ENCODE assay signal across 7 mouse cellular contexts in genomic region chr19:36554046-36554784, GRCm38 (mm10). TPM values are rescaled to one million over a fixed set of nuclear protein-coding genes. Genes with fewer than 3 reads are reported as not detected.
DNase-seq lines count a peak whose midpoint lies in the region; ATAC-seq and TF ChIP-seq lines count a peak whose summit lies in the region.

Gene Hectd2, plus strand, starts transcription at chr19:36554639.

- H3K36me3 ChIP-seq in intestine, embryonic 15.5 days: no peaks in the 10 kb centered on the region
- H3K36me3 ChIP-seq in limb, embryonic 11.5 days (ENCODE audit: control insufficient read depth, insufficient read depth, low read length): no peaks in the 10 kb centered on the region
- H3K36me3 ChIP-seq in midbrain, embryonic 12.5 days: no peaks in the 10 kb centered on the region
- no peaks in the 10 kb centered on the region for H3K36me3 ChIP-seq in small intestine, adult 2 months (ENCODE audit: control insufficient read depth, insufficient read depth, low read length)

- H3K27ac ChIP-seq in intestine, embryonic 15.5 days: peak within 1 kb of the TSS; percentile 73
- no peak within 1 kb of the TSS for H3K27ac ChIP-seq in limb, embryonic 11.5 days (replicated peaks; ENCODE audit: low read depth, low read length)
- peak within 1 kb of the TSS; percentile 88 for H3K27ac ChIP-seq in midbrain, embryonic 12.5 days (replicated peaks)
- peak within 1 kb of the TSS; percentile 19; the same call in 1 of the 2 replicates for H3K27ac ChIP-seq in small intestine, adult 2 months (ENCODE audit: insufficient read depth, low read depth, low read length)

- H3K4me3 ChIP-seq in intestine, embryonic 15.5 days (replicated peaks): peak within 1 kb of the TSS; percentile 82
- H3K4me3 ChIP-seq in limb, embryonic 11.5 days (ENCODE audit: low read depth, low read length): peak within 1 kb of the TSS; percentile 67
- H3K4me3 ChIP-seq in midbrain, embryonic 12.5 days: peak within 1 kb of the TSS; percentile 78
- H3K4me3 ChIP-seq in small intestine, adult 2 months (ENCODE audit: low read depth, low read length): peak within 1 kb of the TSS; percentile 96

- H3K4me2 ChIP-seq in intestine, embryonic 15.5 days (replicated peaks): peak within 1 kb of the TSS; percentile 97
- peak within 1 kb of the TSS; percentile 94 for H3K4me2 ChIP-seq in limb, embryonic 11.5 days (ENCODE audit: low read depth, severe bottlenecking)
- peak within 1 kb of the TSS; percentile 92 for H3K4me2 ChIP-seq in midbrain, embryonic 12.5 days (replicated peaks)

- WGBS in intestine, embryonic 15.5 days: under 1% methylated on average over 51 of the region's 92 CpGs
- WGBS in limb, embryonic 11.5 days: under 1% methylated on average over 38 of the region's 92 CpGs
- WGBS in midbrain, embryonic 12.5 days: 0% methylated on average over 47 of the region's 92 CpGs
- 12% methylated on average over 92 of the region's 92 CpGs for WGBS in small intestine, adult 2 months

- DNase-seq in adrenal gland, adult 2 months: peak; percentile 74
- peak; percentile 75 for DNase-seq in embryo, embryonic 10.5 days (ENCODE audit: low spot score)
- DNase-seq in gastrocnemius, postnatal 36 days: peak; percentile 39 to 57
- DNase-seq in limb, embryonic 11.5 days (ENCODE audit: low spot score): peak; percentile 69

- peak within 1 kb of the TSS; percentile 93 for H3K9ac ChIP-seq in intestine, embryonic 15.5 days
- peak within 1 kb of the TSS; percentile 87 for H3K9ac ChIP-seq in limb, embryonic 11.5 days (ENCODE audit: low read length)
- H3K9ac ChIP-seq in midbrain, embryonic 12.5 days (replicated peaks): peak within 1 kb of the TSS; percentile 82

- no peak for TF ChIP-seq CTCF in small intestine, adult 2 months (IDR thresholded peaks at IDR 0.05; ENCODE audit: extremely low read depth, insufficient read length, insufficient replicate concordance, low read depth, low read length)

- TF ChIP-seq POLR2A in small intestine, adult 2 months (IDR thresholded peaks at IDR 0.05; ENCODE audit: low read depth, low read length): no peak

- intact Hi-C loops in gastrocnemius, postnatal 36 days (cut with DNase I): no loop called here

- no peaks in the 10 kb centered on the region for H3K27me3 ChIP-seq in intestine, embryonic 15.5 days (replicated peaks)
- H3K27me3 ChIP-seq in limb, embryonic 11.5 days (ENCODE audit: control insufficient read depth, insufficient read depth, low read length): 0 out of 2 replicates have a peak, but pooled peaks cover 4% of the 10 kb centered on the region
- peaks cover 6% of the 10 kb centered on the region for H3K27me3 ChIP-seq in midbrain, embryonic 12.5 days
- H3K27me3 ChIP-seq in small intestine, adult 2 months (ENCODE audit: control insufficient read depth, insufficient read depth, low read length): no peaks in the 10 kb centered on the region; the same call in 1 of the 2 replicates

- H3K4me1 ChIP-seq in intestine, embryonic 15.5 days (replicated peaks): 0 out of 2 replicates have a peak, but pooled peaks cover 2% of the 10 kb centered on the region
- no peaks in the 10 kb centered on the region for H3K4me1 ChIP-seq in limb, embryonic 11.5 days (ENCODE audit: control insufficient read depth, insufficient read depth, low read length)
- no peaks in the 10 kb centered on the region; the same call in 1 of the 2 replicates for H3K4me1 ChIP-seq in midbrain, embryonic 12.5 days
- H3K4me1 ChIP-seq in small intestine, adult 2 months (ENCODE audit: control insufficient read depth, insufficient read depth, insufficient read length, low read length): no peaks in the 10 kb centered on the region

- peak; percentile 94 for ATAC-seq in intestine, embryonic 15.5 days
- ATAC-seq in limb, embryonic 11.5 days (ENCODE audit: insufficient number of reproducible peaks, low FRiP score, low TSS enrichment, low read depth): peak; percentile 75
- ATAC-seq in midbrain, embryonic 12.5 days (ENCODE audit: low FRiP score, low read depth): peak; percentile 91

- H3K9me3 ChIP-seq in intestine, embryonic 15.5 days: no peaks in the 10 kb centered on the region
- H3K9me3 ChIP-seq in limb, embryonic 11.5 days (ENCODE audit: control insufficient read depth, low read length): no peaks in the 10 kb centered on the region
- H3K9me3 ChIP-seq in midbrain, embryonic 12.5 days: no peaks in the 10 kb centered on the region

RNA-seq across cellular contexts. Expression of gene Hectd2, which starts in this region (rescaled TPM):
- total RNA-seq in adrenal gland, adult 2 months (2021): 1 to 10 TPM; 1.6 to 2.6 TPM
- 0.11 and 0.62 TPM in 2 replicates for polyA plus RNA-seq in adrenal gland, adult 2 months (2012; rRNA removed)
- total RNA-seq in gastrocnemius, postnatal 36 days (2021): 1 to 10 TPM; 2.8 to 4.6 TPM
- 1.9 and 2.2 TPM in 2 replicates for polyA plus RNA-seq in intestine, embryonic 15.5 days (2015; fragmentation: Nextera tagmentation; extraction: Ambion mirVana)
- polyA plus RNA-seq in limb, embryonic 11.5 days (2014; fragmentation: Nextera tagmentation; extraction: Ambion mirVana): 2.0 and 2.3 TPM in 2 replicates
- 6.6 and 7.0 TPM in 2 replicates for polyA plus RNA-seq in midbrain, embryonic 12.5 days (2016; fragmentation: Nextera tagmentation; extraction: Ambion mirVana)
- 0.11 and 0.22 TPM in 2 replicates for polyA plus RNA-seq in small intestine, adult 2 months (2012; rRNA removed)
